Mouse (Mus musculus) megakaryocyte, embryonic 14.5 days (primary cell): ENCODE data around the gene Mxd1. TPM values are rescaled to one million over a fixed set of nuclear protein-coding genes. Genes with fewer than 3 reads are reported as not detected.

Experiments
- H3K27me3 ChIP-seq: replicated peaks from 2 replicates; pipeline ENCODE3; 2012; ENCODE audit warnings: inconsistent platforms
- H3K36me3 ChIP-seq: replicated peaks from 2 replicates; pipeline ENCODE3; 2012; ENCODE audit warnings: low read length, inconsistent platforms, mixed read lengths
- H3K4me1 ChIP-seq: 2 replicates; pipeline ENCODE4 v1.6.1; 2012; ENCODE audit warnings: inconsistent platforms
- H3K4me3 ChIP-seq: replicated peaks from 2 replicates; pipeline ENCODE3; 2012; ENCODE audit warnings: moderate library complexity, mild to moderate bottlenecking, inconsistent platforms
- H3K9me3 ChIP-seq: 2 replicates; pipeline ENCODE4 v1.6.1; 2012; ENCODE audit warnings: inconsistent platforms
- FLI1 ChIP-seq: IDR thresholded peaks from 2 replicates; pipeline ENCODE4 v1.6.1; 2012; ENCODE audit warnings: low read length, inconsistent platforms, mixed read lengths
- GATA1 ChIP-seq: IDR thresholded peaks from 3 replicates; pipeline ENCODE4 v1.6.1; 2012; ENCODE audit warnings: mixed read lengths, low read length, inconsistent platforms, borderline replicate concordance
- polyA plus RNA-seq: library from polyadenylated mRNA; stranded (reverse); fragments of >175 nt; gene quantifications from 2 replicates; pipeline ENCODE4 v1.2.3, GENCODE M21; 2012; ENCODE audit warnings: low replicate concordance; ENCODE audit not compliant: insufficient read depth

Mxd1 gene
- polyA plus RNA-seq, 1 experiment, result 47.5 TPM

GRCm38 (mm10) chr6:86683872-86684654 is 15.1 kb upstream of the Mxd1 start, which contains the start of gene Snrnp27:
Gene Snrnp27 (minus strand): TSS chr6:86684522.
- Histone ChIP-seq H3K36me3 (peaks cover 47% of the 10 kb centered on the region), H3K27me3 (no peaks in the 10 kb centered on the region), H3K9me3 (no peaks in the 10 kb centered on the region), H3K4me1 (peaks cover 20% of the 10 kb centered on the region), H3K4me3 (peak within 1 kb of the TSS; percentile 100)
- TF ChIP-seq FLI1 (peak; percentile 52; the same call in 1 of the 2 replicates), GATA1 (no peak)

DNA sequence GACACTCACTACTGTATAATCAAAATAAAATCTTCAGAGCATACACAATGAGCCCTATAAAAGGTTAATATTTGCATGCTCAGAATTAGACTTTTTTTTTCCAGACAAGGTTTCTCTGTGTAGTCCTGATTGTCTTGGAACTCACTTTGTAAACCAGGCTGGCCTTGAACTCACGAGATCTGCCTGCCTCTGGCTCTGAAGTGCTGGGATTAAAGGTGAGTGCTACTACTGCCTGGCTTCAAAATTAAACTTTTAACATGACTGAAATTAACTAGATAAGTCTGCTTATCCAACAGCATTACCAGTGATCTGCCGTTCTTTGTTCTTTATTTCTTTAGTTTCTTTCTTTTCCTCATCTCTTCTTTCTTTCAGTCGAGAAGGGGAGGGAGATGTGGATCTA is 12.3 kb upstream of the Mxd1 start:
- peaks cover 20% of the 10 kb centered on the region for H3K4me1 ChIP-seq
- no peak overlapping the region for H3K4me3 ChIP-seq
- TF ChIP-seq FLI1 (no peak), GATA1 (no peak)
- H3K36me3 ChIP-seq, result peaks cover 67% of the 10 kb centered on the region
- H3K9me3 ChIP-seq, result no peaks in the 10 kb centered on the region
- no peaks in the 10 kb centered on the region for H3K27me3 ChIP-seq

DNA sequence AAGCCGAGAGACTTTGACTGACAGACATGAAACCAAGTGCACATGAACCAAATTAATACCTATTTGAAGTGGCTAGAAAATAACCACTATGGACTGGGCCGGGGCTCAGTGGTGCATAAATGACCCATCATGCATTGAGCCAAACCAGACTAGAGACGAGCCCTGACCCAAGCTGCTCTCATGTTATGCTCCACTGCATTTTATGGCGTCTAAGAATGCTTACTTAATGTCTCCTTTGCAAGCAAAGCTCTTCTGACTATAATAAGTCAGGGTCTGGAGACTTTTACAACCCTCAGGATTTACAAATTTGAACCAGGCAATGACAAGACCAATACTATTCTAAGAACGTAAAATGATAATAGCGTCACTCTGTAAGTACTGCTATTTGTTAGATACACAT is 9.4 kb upstream of the Mxd1 start:
- H3K9me3 ChIP-seq, result no peaks in the 10 kb centered on the region
- H3K4me1 ChIP-seq, result peaks cover 10% of the 10 kb centered on the region
- no peak overlapping the region for H3K4me3 ChIP-seq
- H3K36me3 ChIP-seq, result peaks cover 96% of the 10 kb centered on the region
- no peaks in the 10 kb centered on the region for H3K27me3 ChIP-seq
- TF ChIP-seq GATA1 (no peak), FLI1 (no peak)

DNA sequence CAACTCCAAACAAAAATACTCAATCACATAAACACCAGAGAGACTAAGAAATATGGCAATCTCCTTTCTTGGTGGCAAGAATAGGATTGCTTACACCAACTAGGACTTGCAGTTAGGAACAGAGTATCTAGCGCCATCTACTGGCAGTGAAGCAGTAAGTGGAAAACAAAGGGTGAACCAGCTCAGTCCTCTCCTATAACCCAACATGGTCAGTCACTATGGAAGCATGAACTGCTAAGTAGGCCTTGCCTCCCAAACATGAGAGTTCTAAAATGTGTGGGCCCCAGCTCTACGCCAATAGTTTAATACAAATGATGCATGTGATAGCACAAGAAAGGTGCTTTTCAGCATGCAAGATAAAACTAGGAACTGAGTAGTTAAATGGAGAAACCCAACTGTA is 1.9 kb upstream of the Mxd1 start:
- Histone ChIP-seq H3K27me3 (no peaks in the 10 kb centered on the region), H3K4me3 (no peak overlapping the region), H3K9me3 (no peaks in the 10 kb centered on the region), H3K36me3 (peaks cover 78% of the 10 kb centered on the region), H3K4me1 (peaks cover 43% of the 10 kb centered on the region)
- TF ChIP-seq FLI1 (no peak), GATA1 (no peak)

- TF ChIP-seq FLI1, result no peak
- no peak for TF ChIP-seq GATA1
- peaks cover 78% of the 10 kb centered on the region for H3K36me3 ChIP-seq
- no peaks in the 10 kb centered on the region for H3K9me3 ChIP-seq
- peaks cover 59% of the 10 kb centered on the region for H3K4me1 ChIP-seq
- no peaks in the 10 kb centered on the region for H3K27me3 ChIP-seq
- peak overlapping the region; percentile 99 for H3K4me3 ChIP-seq
Measured at GRCm38 (mm10) chr6:86669240-86669727, 323 bp upstream of the Mxd1 start.

GRCm38 (mm10) chr6:86667061-86667460 is 1.9 kb downstream of the Mxd1 start:
- peak overlapping the region; percentile 99 for H3K4me3 ChIP-seq
- H3K27me3 ChIP-seq, result no peaks in the 10 kb centered on the region
- TF ChIP-seq FLI1, result no peak
- no peak for TF ChIP-seq GATA1
- H3K36me3 ChIP-seq, result peaks cover 78% of the 10 kb centered on the region
- H3K9me3 ChIP-seq, result no peaks in the 10 kb centered on the region
- H3K4me1 ChIP-seq, result peaks cover 76% of the 10 kb centered on the region

GRCm38 (mm10) chr6:86665560-86666307 is 3.2 kb downstream of the Mxd1 start:
- peaks cover 84% of the 10 kb centered on the region for H3K4me1 ChIP-seq
- peak overlapping the region; percentile 99 for H3K4me3 ChIP-seq
- peaks cover 79% of the 10 kb centered on the region for H3K36me3 ChIP-seq
- H3K27me3 ChIP-seq, result no peaks in the 10 kb centered on the region
- TF ChIP-seq GATA1 (no peak), FLI1 (no peak)
- no peaks in the 10 kb centered on the region for H3K9me3 ChIP-seq

DNA sequence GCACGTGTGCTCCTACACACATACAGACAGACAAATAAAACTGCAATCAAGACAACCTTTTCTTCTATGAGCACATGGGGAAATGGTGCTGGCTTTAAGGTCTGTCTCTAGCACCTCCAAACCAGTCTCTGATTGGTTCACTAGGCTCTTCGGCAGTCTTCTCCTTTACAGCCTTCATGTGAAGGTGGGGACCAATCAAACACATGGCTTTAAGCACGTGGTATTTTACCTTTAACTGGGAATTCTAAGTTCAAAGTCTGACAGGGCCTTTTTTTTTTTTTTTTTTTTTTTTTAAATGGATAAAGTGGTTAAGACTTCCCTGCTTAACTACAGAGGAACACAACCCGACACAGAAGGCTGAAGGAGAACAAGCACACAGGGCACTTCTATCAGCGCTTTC is 3.9 kb downstream of the Mxd1 start:
- no peak for TF ChIP-seq GATA1
- no peak for TF ChIP-seq FLI1
- peak overlapping the region; percentile 99 for H3K4me3 ChIP-seq
- H3K9me3 ChIP-seq, result no peaks in the 10 kb centered on the region
- H3K36me3 ChIP-seq, result peaks cover 85% of the 10 kb centered on the region
- H3K4me1 ChIP-seq, result peaks cover 84% of the 10 kb centered on the region
- H3K27me3 ChIP-seq, result no peaks in the 10 kb centered on the region

- Histone ChIP-seq H3K4me1 (peaks cover 94% of the 10 kb centered on the region), H3K4me3 (peak overlapping the region; percentile 83), H3K36me3 (peaks cover 97% of the 10 kb centered on the region)
Measured at GRCm38 (mm10) chr6:86660161-86660877, 8.6 kb downstream of the Mxd1 start.

More at GRCm38 (mm10) chr6:86660161-86660877, 8.6 kb downstream of the Mxd1 start:
- Histone ChIP-seq H3K9me3 (no peaks in the 10 kb centered on the region), H3K27me3 (no peaks in the 10 kb centered on the region)
- TF ChIP-seq GATA1, result no peak
- TF ChIP-seq FLI1, result no peak
